Mouse (Mus musculus): Measurements from ENCODE around the gene Tmem43. TPM values are rescaled to one million over a fixed set of nuclear protein-coding genes. Genes with fewer than 3 reads are reported as not detected.

The Tmem43 gene
- polyA plus RNA-seq (2017; shearing (Covaris generic)) = 10 to 100 TPM; 57.1 to 65.7 TPM

DNA sequence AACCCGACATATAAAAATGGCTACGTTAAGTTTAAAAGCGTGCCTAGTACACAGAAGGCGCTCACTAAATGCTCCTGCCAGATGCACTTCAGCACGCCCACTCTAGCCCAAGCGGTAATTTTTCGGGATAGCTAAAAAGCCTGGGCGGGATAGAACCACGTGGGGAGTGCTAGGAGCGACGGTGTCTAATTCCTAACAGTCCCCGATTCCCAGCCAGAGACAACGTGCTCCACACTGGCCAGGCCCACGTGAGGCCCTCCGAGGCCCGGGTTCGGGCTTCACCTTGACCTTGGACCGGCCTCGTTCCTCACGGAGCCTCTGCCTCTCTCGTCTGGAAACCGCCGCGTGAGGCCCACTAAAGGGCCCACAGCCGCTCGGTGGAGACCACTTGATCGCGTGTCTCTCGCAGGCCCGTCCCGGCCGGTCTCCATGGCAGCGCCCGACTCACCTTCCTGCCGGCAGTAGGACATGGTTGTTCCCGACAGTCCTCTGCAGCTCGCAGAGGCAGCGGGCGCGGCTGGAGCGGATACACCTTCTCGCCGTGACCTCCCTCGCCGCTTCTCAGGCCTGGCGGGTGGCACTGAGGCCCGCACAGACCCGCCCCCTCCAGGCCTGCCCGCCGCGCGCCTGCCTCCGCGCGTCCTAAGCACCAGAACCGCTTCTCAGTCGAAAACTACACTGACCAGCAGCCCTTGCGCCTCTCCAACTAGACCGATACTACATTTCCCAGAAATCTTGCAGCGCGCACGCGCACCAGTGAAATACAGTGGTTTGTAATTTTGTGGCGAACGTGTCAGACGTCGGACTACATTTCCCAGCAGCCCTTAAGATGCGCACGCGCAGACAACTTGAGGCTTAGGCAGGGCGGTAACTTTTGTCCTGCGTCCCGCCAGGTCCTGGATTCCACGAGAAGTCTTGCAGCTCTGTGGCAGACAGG lies at the start of gene Tmem43, which contains the start of gene Chchd4:
Gene Tmem43 (plus strand): TSS at position 836 of the 937 bp plus-strand sequence.
Gene Chchd4 (minus strand): TSS at position 679 of the 937 bp plus-strand sequence.

DNA sequence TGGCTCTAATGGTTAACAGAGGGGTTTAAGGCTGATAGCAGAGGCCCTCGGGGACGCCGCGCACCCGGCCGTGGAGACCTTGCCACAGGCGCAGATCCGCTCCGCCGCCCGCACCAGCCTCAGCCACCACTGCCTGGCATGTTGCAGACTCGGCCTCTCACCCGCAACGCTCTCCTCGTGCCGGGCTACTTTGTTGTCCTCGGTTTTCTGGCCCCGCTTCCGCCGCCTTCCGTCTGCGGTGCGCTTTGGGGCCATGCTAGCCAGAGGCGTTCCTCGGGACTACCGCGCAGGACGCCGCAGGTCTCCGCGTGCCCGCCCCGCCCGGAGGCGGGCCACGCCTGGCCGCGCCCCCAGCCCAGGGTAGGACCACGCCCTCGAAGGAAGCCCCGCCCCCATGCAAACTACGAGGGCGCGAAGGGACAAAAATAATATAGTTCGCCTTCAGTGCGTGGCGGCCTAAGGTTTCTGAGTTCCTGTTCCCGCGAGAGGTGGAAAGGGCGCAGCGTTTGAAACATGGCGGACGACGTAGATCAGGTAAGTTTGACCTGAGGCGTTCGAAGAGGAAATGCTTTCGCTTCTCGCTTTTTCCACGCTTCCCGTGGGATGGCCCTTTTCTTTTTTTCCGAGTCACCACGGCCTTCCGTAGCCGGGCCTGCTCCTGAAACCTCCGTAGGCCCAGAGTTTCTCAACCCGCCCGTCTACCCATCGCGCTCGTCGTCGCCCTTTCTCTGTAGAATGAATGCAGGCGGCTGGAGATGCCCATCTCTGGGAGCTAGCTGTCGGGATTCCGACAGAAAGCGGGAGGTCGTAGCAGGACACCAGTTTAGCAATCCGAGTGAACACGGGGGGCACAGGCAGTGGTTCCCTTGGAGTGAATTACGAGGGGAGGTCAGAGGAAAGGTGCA lies 42.3 kb downstream of the Tmem43 start, which contains the start of the genes Xpc and Lsm3:
Gene Xpc (minus strand): TSS at position 344 of the 905 bp plus-strand sequence.
Gene Lsm3 (plus strand): TSS at position 384 of the 905 bp plus-strand sequence.

Other genes starting within 250 kb of the Tmem43 start
- gene Wnt7a, start 62.3 kb upstream of the Tmem43 start, polyA plus RNA-seq (2017; shearing (Covaris generic)) = 1 to 10 TPM in 1 of 2 experiments, under 1 TPM in 1; 0.13 to 1.2 TPM
- 10 to 100 TPM; 12.7 to 25.5 TPM for gene Chchd4, start 157 bp upstream of the Tmem43 start, polyA plus RNA-seq (2017; shearing (Covaris generic))
- 10 to 100 TPM; 26.9 to 37.8 TPM for gene Xpc, start 42.2 kb downstream of the Tmem43 start, polyA plus RNA-seq (2017; shearing (Covaris generic))
- 100 to 1,000 TPM; 112 to 120 TPM for gene Lsm3, start 42.2 kb downstream of the Tmem43 start, polyA plus RNA-seq (2017; shearing (Covaris generic))
- 10 to 100 TPM; 32.2 to 52.9 TPM for gene Slc6a6, start 210.3 kb downstream of the Tmem43 start, polyA plus RNA-seq (2017; shearing (Covaris generic))